Mouse (Mus musculus) lung, adult 2 months (tissue): ENCODE measurements around the gene Ppp3cb.

Experiments
- CTCF ChIP-seq: fragments of 200-500 bp; IDR thresholded peaks from 2 replicates; pipeline ENCODE4 v1.5.1; 2011; ENCODE audit warnings: mild to moderate bottlenecking, low read length, control low read depth; ENCODE audit not compliant: insufficient read depth
- POLR2A ChIP-seq: fragments of 200-500 bp; IDR thresholded peaks from 2 replicates; pipeline ENCODE4 v1.6.1; 2011; ENCODE audit warnings: low read depth, mild to moderate bottlenecking, control low read depth, low read length, borderline replicate concordance; ENCODE audit errors: extremely low read depth

DNA sequence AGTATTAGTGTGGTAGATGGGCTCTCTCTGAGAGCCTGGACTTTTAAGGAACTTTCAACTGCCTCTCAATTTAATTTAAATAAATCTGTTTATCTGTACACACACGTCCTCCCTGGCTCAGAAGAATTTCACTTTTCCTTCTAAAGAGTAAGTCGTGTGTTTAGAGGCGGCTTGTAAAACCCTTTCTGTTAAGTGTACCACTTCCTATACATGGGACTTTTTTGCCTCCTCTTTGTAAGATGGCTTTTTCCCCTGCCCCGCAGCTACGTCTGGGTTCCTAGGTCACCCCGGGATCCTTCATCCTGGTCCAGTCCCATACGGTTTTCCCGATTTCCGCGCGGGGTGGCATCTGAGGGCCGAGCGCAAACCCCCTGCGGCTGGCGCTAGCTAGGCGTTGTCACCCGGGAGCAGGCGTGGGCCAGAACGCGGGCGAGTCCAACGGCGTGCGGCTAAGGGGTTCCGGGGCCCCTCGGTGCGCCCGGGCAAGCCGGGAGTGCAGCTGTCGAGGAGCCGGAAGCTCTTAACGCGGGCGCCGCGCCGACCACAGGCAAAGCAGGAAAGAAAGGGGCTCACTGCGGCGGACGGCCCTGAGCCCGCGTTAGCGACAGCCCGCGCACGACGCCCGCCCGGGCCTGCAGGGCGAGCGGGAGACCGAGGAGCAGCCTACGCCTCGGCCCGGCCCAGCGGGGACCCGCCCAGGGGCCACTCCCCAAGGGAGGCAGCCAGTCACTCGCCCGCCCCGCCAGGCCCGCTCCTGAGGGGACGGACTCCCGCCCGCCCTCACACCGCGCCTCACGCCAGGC, 643 bp downstream of the Ppp3cb start:
- TF ChIP-seq POLR2A (peak; percentile 89), CTCF (no peak)
